Mouse (Mus musculus) myocyte (in vitro differentiated cells): ENCODE measurements around the gene Ss18l2.

Source experiments
- E2F4 ChIP-seq: IDR thresholded peaks from one replicate; pipeline ENCODE4 v1.6.1; 2011; ENCODE audit warnings: mild to moderate bottlenecking, control low read depth, moderate library complexity; ENCODE audit not compliant: insufficient read depth
- MAX ChIP-seq: IDR thresholded peaks from one replicate; pipeline ENCODE4 v1.6.1; 2011; ENCODE audit warnings: low read depth, mild to moderate bottlenecking, control low read depth
- MYOD1 ChIP-seq, 3 experiments: IDR thresholded peaks; one replicate each; pipeline ENCODE4 v1.6.1; 2011; ENCODE audit warnings: control low read depth in 2 of 3, low read depth in 2 of 3, mild to moderate bottlenecking in 2 of 3, moderate library complexity in 1 of 3; ENCODE audit not compliant: insufficient read length in 2 of 3, control insufficient read depth in 1 of 3
- MYOG ChIP-seq, 3 experiments: IDR thresholded peaks; one replicate each; pipeline ENCODE4 v1.6.1; 2011; ENCODE audit warnings: control low read depth in 2 of 3, low read depth in 2 of 3, mild to moderate bottlenecking in 2 of 3; ENCODE audit not compliant: insufficient read length in 2 of 3, control insufficient read depth in 1 of 3, insufficient read depth in 1 of 3
- POLR2A ChIP-seq: IDR thresholded peaks from one replicate; pipeline ENCODE4 v1.6.1; 2011; ENCODE audit warnings: low read depth, mild to moderate bottlenecking, control low read depth, moderate library complexity; ENCODE audit not compliant: insufficient read length
- POLR2AphosphoS2 ChIP-seq: IDR thresholded peaks from one replicate; pipeline ENCODE4 v1.6.1; 2011; ENCODE audit warnings: low read depth, control low read depth; ENCODE audit not compliant: insufficient read length
- TCF12 ChIP-seq: IDR thresholded peaks from one replicate; pipeline ENCODE4 v1.6.1; 2011; ENCODE audit warnings: mild to moderate bottlenecking, control low read depth; ENCODE audit not compliant: poor library complexity, insufficient read depth, severe bottlenecking
- USF1 ChIP-seq: IDR thresholded peaks from one replicate; pipeline ENCODE4 v1.6.1; 2011; ENCODE audit warnings: low read depth, mild to moderate bottlenecking, control low read depth, moderate library complexity

DNA sequence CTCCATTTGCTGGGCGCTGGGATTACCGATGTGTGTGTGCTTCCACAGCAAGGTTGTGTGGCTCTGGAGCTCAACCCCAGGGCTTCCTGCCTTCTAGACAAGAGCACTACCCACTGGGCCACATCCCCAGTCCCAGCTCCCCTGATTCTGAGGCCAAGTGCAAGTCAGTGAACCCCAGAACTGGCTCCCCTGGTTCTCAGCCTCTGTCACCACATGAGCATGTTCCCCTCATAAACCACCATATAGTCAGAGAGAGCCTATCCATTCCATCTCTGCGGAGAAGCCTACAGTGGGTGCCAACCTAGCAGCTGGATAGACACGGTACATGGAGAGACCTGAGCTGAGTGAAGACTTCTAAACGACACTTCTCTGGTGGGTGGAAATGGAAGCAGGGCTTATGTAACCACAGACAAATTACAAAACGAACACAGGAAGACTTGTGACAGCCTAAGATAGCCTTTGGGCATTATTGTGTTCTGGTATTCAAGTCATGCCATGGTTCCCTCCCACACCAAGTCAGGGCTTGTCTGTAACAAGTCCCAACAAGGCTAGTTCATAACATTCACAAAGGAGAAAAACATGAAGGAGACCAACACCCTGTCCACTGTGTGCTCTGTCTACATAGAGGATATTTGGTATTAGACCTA lies 4.0 kb upstream of the Ss18l2 start:
- TF ChIP-seq USF1: no peak
- no peak for TF ChIP-seq POLR2A
- no peak for TF ChIP-seq MYOD1 (IDR thresholded peaks at IDR 0.05; ENCODE audit: control insufficient read depth in 1 of 3, insufficient read length in 2 of 3, low read depth in 2 of 3)
- TF ChIP-seq TCF12: no peak
- no peak for TF ChIP-seq MYOG (IDR thresholded peaks at IDR 0.05; ENCODE audit: control insufficient read depth in 1 of 3, insufficient read depth in 1 of 3, insufficient read length in 2 of 3, low read depth in 2 of 3)
- no peak for TF ChIP-seq E2F4
- no peak for TF ChIP-seq MAX
- TF ChIP-seq POLR2AphosphoS2: no peak
